Mouse (Mus musculus): ENCODE measurements around the gene Glod4. TPM values are rescaled to one million over a fixed set of nuclear protein-coding genes. Genes with fewer than 3 reads are reported as not detected.

Gene Glod4
- polyA plus RNA-seq, 1 experiment = 2.9 TPM

DNA sequence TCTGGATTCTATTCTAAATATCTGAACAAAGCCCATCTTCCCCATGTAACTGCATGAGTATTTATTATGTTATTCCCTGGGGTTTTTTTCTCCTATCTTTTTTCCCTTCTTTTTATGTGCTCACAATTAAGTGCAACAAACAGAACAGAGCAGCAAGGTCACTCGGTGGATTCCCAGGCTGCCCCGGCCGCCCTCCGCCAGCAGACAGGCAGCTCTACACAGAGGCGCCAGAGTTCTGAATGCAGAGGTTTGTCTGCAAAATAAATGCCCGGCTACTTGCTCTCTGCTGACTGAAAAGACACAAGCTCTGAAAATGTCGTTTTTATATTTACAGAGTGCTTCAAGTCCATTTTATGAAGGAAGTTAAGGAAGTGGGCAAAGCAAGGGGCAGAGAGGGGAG is 24.0 kb upstream of the Glod4 start:
- TF ChIP-seq GATA1 (IDR thresholded peaks at IDR 0.05; ENCODE audit: low read length) = no peak

DNA sequence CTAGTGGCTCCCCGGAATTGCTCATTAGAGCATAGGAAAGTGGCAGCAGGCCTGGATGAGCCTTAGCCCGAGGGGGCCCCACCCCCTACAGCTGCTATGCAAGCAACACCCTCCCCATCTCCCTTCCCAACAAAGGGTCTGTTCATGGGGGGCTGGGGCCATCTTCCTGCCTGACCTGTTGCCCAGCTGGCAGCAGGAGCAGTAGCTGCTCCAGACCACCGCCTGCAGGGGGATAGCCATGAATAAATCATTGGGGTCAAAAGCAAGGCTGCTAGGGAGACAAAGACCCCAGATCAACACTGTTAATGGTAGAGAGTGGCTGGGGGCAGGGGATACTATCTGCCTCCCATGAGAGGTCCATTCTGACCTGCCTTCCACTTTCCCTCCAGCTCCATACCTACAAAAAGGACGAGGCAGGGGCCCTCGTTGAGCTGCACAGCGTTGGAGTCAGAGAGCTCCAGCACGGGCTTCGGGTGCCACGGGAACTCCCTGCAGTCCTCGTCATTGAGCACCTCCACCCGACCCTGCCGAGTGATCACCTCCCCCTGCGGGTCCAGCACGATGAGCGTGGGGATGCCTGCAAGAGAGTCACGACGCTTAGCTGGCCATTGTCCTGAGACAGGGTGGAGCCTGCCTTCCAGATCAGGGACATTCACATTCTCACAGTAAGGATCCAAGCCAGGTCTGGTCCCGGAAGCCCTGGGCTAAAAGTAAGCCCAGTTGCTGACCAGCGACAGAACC is 19.3 kb upstream of the Glod4 start:
- no peak for TF ChIP-seq GATA1 (IDR thresholded peaks at IDR 0.05; ENCODE audit: low read length)

DNA sequence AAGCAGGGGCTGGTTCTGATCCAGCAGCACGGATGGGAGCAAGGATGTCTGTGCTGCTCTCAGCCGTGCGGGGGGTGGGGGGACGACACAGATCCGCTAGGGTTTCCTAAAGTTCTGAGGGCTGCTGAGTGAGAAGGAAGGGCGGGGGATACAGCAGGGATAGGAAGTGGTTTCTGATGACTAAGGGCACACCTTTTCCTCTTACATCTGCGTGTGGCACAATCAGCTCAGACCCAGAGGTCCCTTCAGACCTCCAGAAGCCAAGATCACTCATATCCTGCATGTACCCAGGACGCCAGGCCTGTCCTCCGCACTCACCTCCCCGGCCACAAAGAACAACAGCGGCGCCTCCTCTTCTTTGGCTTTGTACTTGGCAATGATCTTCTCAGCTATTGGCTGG is 17.7 kb upstream of the Glod4 start:
- TF ChIP-seq GATA1 (IDR thresholded peaks at IDR 0.05; ENCODE audit: low read length) = no peak

DNA sequence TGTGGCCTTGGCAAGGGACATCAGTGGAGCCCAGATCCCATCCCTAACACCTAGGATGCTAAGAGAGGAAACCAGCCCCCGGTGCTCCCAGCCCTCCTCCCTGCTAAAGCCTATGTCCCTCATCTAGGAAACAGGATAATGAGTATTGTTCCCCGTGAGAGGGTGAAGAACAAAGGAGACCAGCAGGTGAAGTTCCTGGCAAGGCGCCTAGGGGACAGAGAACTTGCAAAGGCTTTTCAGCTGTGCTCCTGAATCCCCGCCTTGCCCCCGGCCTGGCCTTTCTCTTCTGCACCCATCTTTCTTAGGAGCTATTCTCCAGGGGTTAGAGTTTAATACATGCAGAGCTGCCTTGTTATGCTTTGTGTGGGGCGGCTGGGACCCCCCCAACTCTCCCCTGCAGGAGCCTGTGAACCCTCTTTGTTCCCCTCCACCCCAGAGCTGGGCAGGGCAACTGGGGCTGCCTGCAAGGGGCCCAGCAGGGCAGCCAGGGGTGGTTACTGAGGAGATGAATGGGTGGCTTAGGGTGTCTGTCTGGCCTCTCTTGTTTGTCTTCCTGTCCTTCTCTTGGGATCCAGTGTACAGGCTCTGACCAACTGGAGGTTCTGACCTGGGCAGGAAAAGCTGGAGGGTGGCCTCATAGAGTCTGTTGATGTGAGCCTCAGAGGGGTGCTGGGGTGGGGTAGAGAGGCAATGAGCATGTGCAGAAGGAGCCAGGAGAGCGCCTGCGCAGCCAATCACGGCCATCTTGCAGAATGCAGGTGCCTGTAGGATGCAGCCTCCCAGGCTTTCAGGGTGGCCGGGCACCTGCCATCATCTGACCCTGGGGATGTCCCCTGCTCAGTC is 16.9 kb upstream of the Glod4 start:
- no peak for TF ChIP-seq GATA1 (IDR thresholded peaks at IDR 0.05; ENCODE audit: low read length)

GRCm38 (mm10) chr11:76258511-76258910 is 15.0 kb upstream of the Glod4 start:
- TF ChIP-seq GATA1 (IDR thresholded peaks at IDR 0.05; ENCODE audit: low read length) = no peak

DNA sequence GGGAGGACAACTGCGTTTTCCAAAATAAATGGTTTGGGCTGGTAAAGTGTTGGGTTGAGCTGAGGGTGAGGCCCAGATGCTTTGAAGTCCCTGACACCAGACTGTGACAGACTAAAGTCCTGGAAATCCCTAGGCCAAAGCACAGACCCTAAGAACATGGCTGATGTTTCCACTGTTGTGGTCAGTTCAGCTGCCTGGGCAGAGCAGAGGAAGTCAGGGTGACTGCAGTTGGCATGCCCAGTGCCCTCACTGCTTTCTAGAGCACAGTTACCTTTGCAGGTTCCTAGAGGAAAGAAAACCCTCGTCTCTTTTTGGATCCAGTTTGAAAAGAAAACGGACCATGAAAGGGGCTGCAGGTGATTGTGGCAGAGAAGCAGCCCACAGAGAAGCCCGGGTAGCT is 13.9 kb upstream of the Glod4 start:
- no peak for TF ChIP-seq GATA1 (IDR thresholded peaks at IDR 0.05; ENCODE audit: low read length)

- no peak for TF ChIP-seq GATA1 (IDR thresholded peaks at IDR 0.05; ENCODE audit: low read length)
These were observed 12.6 kb upstream of the Glod4 start for GRCm38 (mm10) chr11:76256129-76256528.

- no peak for TF ChIP-seq GATA1 (IDR thresholded peaks at IDR 0.05; ENCODE audit: low read length)
These were observed 12.0 kb upstream of the Glod4 start for GRCm38 (mm10) chr11:76255431-76256001.

DNA sequence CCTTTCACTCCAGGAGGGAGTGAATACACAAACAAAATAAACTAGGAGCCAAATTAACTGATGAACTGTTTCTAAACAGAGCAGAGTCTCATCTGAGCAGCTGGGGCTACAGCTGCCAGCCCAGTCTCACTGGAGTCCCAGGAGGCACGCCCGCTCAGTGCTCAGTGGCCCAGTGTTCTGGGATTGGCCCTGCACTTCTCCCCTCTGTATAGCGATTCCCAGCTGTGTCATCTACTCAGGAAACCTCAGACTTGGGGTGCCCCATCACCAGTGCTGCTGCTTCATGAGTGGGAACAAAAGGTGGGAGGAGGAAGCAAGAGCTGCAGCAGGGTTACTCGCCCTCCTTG is 10.4 kb upstream of the Glod4 start:
- no peak for TF ChIP-seq GATA1 (IDR thresholded peaks at IDR 0.05; ENCODE audit: low read length)

DNA sequence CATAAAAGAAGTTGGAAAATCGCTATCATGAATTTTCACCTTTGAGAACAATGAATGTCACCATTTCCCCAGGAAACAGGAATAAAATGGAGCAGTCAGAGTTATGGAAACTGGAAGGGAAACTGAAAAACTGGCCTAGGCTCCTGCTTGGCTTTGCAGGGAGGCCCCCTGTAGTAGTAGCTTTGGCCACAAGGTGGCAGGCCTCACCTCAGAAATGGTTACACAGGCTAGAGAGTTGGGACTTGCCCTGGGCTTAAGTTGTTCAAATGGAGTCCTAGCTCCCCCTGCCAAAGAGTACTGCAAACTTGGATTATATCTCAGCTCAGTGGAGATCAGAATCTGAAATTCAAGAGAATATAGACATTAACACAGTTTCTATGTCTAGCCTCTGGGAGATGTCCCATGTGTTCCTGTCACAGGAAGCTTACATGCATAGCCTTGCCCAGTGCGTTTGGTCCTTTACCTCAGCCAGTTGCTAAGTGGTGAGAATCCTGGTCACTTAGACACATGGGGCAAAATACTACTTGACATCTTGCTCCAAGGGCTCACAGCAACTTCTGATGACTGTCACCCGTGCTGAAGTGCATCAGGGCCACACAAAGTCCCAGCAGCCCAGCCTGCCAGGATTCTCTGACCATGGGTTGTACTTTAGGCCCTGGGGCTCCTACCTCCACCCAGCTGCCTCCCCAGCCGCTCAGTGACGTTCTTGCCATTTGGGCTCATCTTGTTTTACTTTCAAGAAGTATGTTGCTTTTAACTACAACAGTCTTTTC is 9.8 kb upstream of the Glod4 start:
- TF ChIP-seq GATA1 (IDR thresholded peaks at IDR 0.05; ENCODE audit: low read length) = no peak

GRCm38 (mm10) chr11:76252036-76252435 is 8.5 kb upstream of the Glod4 start:
- no peak for TF ChIP-seq GATA1 (IDR thresholded peaks at IDR 0.05; ENCODE audit: low read length)

DNA sequence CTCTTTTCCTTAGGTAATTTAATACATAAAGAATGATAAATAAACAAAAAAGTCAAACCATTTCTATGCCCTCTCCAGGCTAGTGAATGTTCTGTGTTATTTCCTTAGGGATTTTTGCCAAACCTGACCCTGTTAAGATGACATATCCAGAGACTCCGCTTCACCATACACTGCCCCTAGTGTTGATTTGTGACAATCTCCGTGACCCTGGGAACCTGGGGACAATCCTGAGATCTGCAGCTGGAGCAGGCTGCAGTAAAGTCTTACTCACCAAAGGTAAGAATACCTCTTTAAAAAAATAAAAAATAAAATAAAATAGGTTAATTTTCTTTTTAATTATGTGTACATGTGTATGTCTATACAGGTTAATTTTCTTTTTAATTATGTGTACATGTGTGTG is 3.7 kb upstream of the Glod4 start:
- TF ChIP-seq GATA1 (IDR thresholded peaks at IDR 0.05; ENCODE audit: low read length) = no peak

GRCm38 (mm10) chr11:76246439-76246838 is 2.9 kb upstream of the Glod4 start:
- TF ChIP-seq GATA1 (IDR thresholded peaks at IDR 0.05; ENCODE audit: low read length) = no peak

- no peak for TF ChIP-seq GATA1 (IDR thresholded peaks at IDR 0.05; ENCODE audit: low read length)
These were observed 454 bp upstream of the Glod4 start for GRCm38 (mm10) chr11:76243811-76244546.

- TF ChIP-seq GATA1 (IDR thresholded peaks at IDR 0.05; ENCODE audit: low read length) = no peak
These were observed 3.8 kb downstream of the Glod4 start for GRCm38 (mm10) chr11:76239750-76240149.
